Comparison of ENCODE assay signal across 9 mouse cellular contexts in the genomic region with DNA sequence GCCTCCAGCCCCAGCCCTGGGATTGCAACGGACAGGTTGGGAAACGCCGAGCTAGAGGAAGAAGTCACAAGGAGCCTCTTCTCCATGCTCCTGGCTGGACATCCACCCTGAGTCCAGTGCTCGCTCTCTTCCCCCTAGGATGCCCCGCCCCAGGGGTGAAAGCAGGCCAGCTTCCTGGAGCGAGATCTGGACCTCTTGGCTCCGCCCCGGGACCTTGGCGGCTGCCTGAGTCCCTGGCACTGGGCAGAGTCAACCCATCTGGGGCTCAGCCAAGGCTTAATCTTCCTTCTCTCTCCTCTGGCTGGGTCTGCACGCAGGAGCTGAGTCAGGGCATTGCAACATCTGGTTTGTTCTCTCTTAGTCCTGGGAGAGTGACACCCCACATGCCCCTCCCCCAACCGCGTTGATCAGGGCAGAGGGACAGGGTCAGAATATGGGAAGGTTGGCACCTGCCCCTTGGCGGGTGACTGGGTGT. TPM values are rescaled to one million over a fixed set of nuclear protein-coding genes. Genes with fewer than 3 reads are reported as not detected.
DNase-seq lines count a peak whose midpoint lies in the region; ATAC-seq and TF ChIP-seq lines count a peak whose summit lies in the region.
"Had no signal": no experiment of that assay in that cellular context is flagged by ENCODE, and none has a peak within 500 bp of the region (broad histone marks: within the 10 kb centered on the region; RNA-seq: fewer than 3 reads in every experiment).

No protein-coding gene starts in this region.

- no peak for TF ChIP-seq RAD21 in CH12.LX (IDR thresholded peaks at IDR 0.05; ENCODE audit: low read depth, low read length)

- H3K36me3 ChIP-seq in CH12.LX (replicated peaks in 1 of 2; ENCODE audit: control insufficient read depth in 1 of 2, insufficient read depth in 1 of 2, low read length in 1 of 2), result no peaks in the 10 kb centered on the region
- no peaks in the 10 kb centered on the region for H3K36me3 ChIP-seq in liver, embryonic 14.5 days (replicated peaks; ENCODE audit: control insufficient read depth, insufficient read depth, low read depth)
- H3K36me3 ChIP-seq: embryonic facial prominence, embryonic 12.5 days; neural tube, embryonic 13.5 days had no signal

- 18% methylated on average over 13 of the region's 13 CpGs for WGBS in liver, embryonic 14.5 days (ENCODE audit: insufficient replicate concordance)

- peak; percentile 70 for ATAC-seq in liver, embryonic 14.5 days (ENCODE audit: insufficient read depth)

- 0 out of 2 replicates have a peak overlapping the region, but pooled peaks have one; percentile 4 for H3K4me2 ChIP-seq in CH12.LX (ENCODE audit: insufficient read depth, low read depth, poor library complexity, severe bottlenecking)
- peak overlapping the region; percentile 6; the same call in 1 of the 2 replicates for H3K4me2 ChIP-seq in liver, embryonic 14.5 days (ENCODE audit: low read depth)
- H3K4me2 ChIP-seq: embryonic facial prominence, embryonic 12.5 days; neural tube, embryonic 13.5 days had no signal

- H3K79me2 ChIP-seq in CH12.LX (replicated peaks; ENCODE audit: control insufficient read depth, extremely low read depth, insufficient read depth, poor library complexity, severe bottlenecking), result no peaks in the 10 kb centered on the region

- H3K27ac ChIP-seq in CH12.LX (ENCODE audit: insufficient read depth, low read depth), result peak overlapping the region; percentile 3; the same call in 1 of the 2 replicates
- no peak overlapping the region for H3K27ac ChIP-seq in liver, embryonic 14.5 days
- H3K27ac ChIP-seq: embryonic facial prominence, embryonic 12.5 days; neural tube, embryonic 13.5 days had no signal

- H3K9me3 ChIP-seq in CH12.LX (replicated peaks; ENCODE audit: low read length), result peaks cover 9% of the 10 kb centered on the region
- H3K9me3 ChIP-seq in liver, embryonic 14.5 days (ENCODE audit: control insufficient read depth, low read length), result no peaks in the 10 kb centered on the region
- H3K9me3 ChIP-seq: embryonic facial prominence, embryonic 12.5 days; neural tube, embryonic 13.5 days had no signal

- TF ChIP-seq POLR2A in CH12.LX (IDR thresholded peaks at IDR 0.05; ENCODE audit: low read depth, low read length), result peak; percentile 38; the same call in 1 of the 2 replicates

- in situ Hi-C loops in CH12.LX (cut with MboI; ENCODE audit: low pct_ligation_motif_present, low pct_unique_long_range_greater_than_20kb, low sequenced_read_pairs), result no loop called here

- dilution Hi-C loops in CH12.LX (cut with MboI; ENCODE audit: extremely low pct_ligation_motif_present, extremely low pct_unique_long_range_greater_than_20kb, low sequenced_read_pairs), result no loop called here

- peaks cover 17 to 19% of the 10 kb centered on the region in 2 experiments for H3K4me1 ChIP-seq in CH12.LX (ENCODE audit: control insufficient read depth in 1 of 2, insufficient read depth in 2 of 2)
- peaks cover 0 to 5% of the 10 kb centered on the region in 2 experiments; a peak in 2 of 4 replicates for H3K4me1 ChIP-seq in liver, embryonic 14.5 days (replicated peaks; ENCODE audit: control insufficient read depth in 2 of 2, insufficient read depth in 2 of 2, low read length in 1 of 2)
- H3K4me1 ChIP-seq: neural tube, embryonic 13.5 days had no signal

- DNase-seq in 3T3-L1 (ENCODE audit: low read depth, low spot score), result peak; percentile 98
- DNase-seq in CH12.LX (ENCODE audit: extremely low read depth), result no peak
- DNase-seq in fibroblast of lung, adult 2 months (ENCODE audit: low read depth), result peak; percentile 96
- peak; percentile 90 for DNase-seq in heart, postnatal 4 days
- DNase-seq in liver, embryonic 14.5 days (ENCODE audit: low read depth in 3 of 3, low spot score in 3 of 3), result no peak
- DNase-seq in skeletal muscle tissue, adult 2 months (ENCODE audit: low read depth, low spot score), result peak; percentile 94
- DNase-seq in embryo, embryonic 11 days, result no peak

- no peaks in the 10 kb centered on the region for H3K27me3 ChIP-seq in CH12.LX (replicated peaks)
- no peaks in the 10 kb centered on the region for H3K27me3 ChIP-seq in liver, embryonic 14.5 days (ENCODE audit: control insufficient read depth, insufficient read depth, low read length)
- H3K27me3 ChIP-seq: embryonic facial prominence, embryonic 12.5 days; neural tube, embryonic 13.5 days had no signal

- H3K9ac ChIP-seq in CH12.LX (ENCODE audit: insufficient read depth, low read depth), result 0 out of 2 replicates have a peak overlapping the region, but pooled peaks have one; percentile 1
- no peak overlapping the region for H3K9ac ChIP-seq in liver, embryonic 14.5 days (replicated peaks)
- H3K9ac ChIP-seq: embryonic facial prominence, embryonic 12.5 days; neural tube, embryonic 13.5 days had no signal

- no peak for TF ChIP-seq EP300 in CH12.LX (IDR thresholded peaks at IDR 0.05; ENCODE audit: low read length)
- TF ChIP-seq EP300 in liver, embryonic 14.5 days (IDR thresholded peaks at IDR 0.05; ENCODE audit: low read depth), result no peak

- no peak for TF ChIP-seq CTCF in CH12.LX (conservative IDR thresholded peaks at IDR 0.05 in 1 of 2, IDR thresholded peaks at IDR 0.05 in 1 of 2; ENCODE audit: low read depth in 2 of 2, low read length in 2 of 2)
- TF ChIP-seq CTCF in liver, embryonic 14.5 days (IDR thresholded peaks at IDR 0.05; ENCODE audit: low read depth), result no peak

- no peak overlapping the region for H3K4me3 ChIP-seq in CH12.LX (replicated peaks in 1 of 3; ENCODE audit: low read depth in 2 of 3, low read length in 2 of 3, poor library complexity in 1 of 3)
- H3K4me3 ChIP-seq in liver, embryonic 14.5 days (ENCODE audit: insufficient read depth in 1 of 2, low read depth in 2 of 2, low read length in 2 of 2), result no peak overlapping the region
- H3K4me3 ChIP-seq: embryonic facial prominence, embryonic 12.5 days; neural tube, embryonic 13.5 days had no signal

TF ChIP-seq in CH12.LX, 34 proteins besides CTCF, POLR2A, EP300 and RAD21:
- 0 out of 2 replicates have a peak, but pooled peaks have one; percentile 54 for TF ChIP-seq CHD2 (IDR thresholded peaks at IDR 0.05; ENCODE audit: low read length)
- no peak for TF ChIP-seq KAT2A (IDR thresholded peaks at IDR 0.05; ENCODE audit: insufficient replicate concordance, low read length)
- peak; percentile 44 for TF ChIP-seq ELF1 (IDR thresholded peaks at IDR 0.05; ENCODE audit: low read depth, low read length)
- 0 out of 2 replicates have a peak, but pooled peaks have one; percentile 5 for TF ChIP-seq BHLHE40 (IDR thresholded peaks at IDR 0.05; ENCODE audit: low read depth, low read length)

RNA-seq across cellular contexts. Expression of a gene that starts 8.1 kb away (rescaled TPM):
- total RNA-seq in CH12.LX (2012; rRNA removed) (15.8 and 18.8 TPM in 2 replicates), CH12.LX (2014; rRNA removed) (3.2 and 3.8 TPM in 2 replicates)
- polyA plus RNA-seq in CH12.LX (2012; ENCODE audit: insufficient read length, low read depth), result 17.9 and 25.2 TPM in 2 replicates
- total RNA-seq in heart, postnatal 4 days (2021), result 1 to 10 TPM; 4.0 TPM
- polyA plus RNA-seq in liver, embryonic 14.5 days (2012; rRNA removed), result 2.7 and 3.1 TPM in 2 replicates
- 3.5 and 3.8 TPM in 2 replicates for polyA plus RNA-seq in liver, embryonic 14.5 days (2014; fragmentation: Nextera tagmentation; extraction: Ambion mirVana)

RNA-seq across cellular contexts. Expression of a gene that starts 21.1 kb away (rescaled TPM):
- total RNA-seq in CH12.LX (2012; rRNA removed), result 0.59 TPM in 1 of 2 replicates, not detected in the other
- not detected in 2 replicates for total RNA-seq in CH12.LX (2014; rRNA removed)
- 4.1 and 4.3 TPM in 2 replicates for polyA plus RNA-seq in CH12.LX (2012; ENCODE audit: insufficient read length, low read depth)
- not detected for total RNA-seq in heart, postnatal 4 days (2021)
- polyA plus RNA-seq in liver, embryonic 14.5 days (2012; rRNA removed), result not detected in 2 replicates
- not detected in 2 replicates for polyA plus RNA-seq in liver, embryonic 14.5 days (2014; fragmentation: Nextera tagmentation; extraction: Ambion mirVana)

RNA-seq across cellular contexts. Expression of a gene that starts 30.4 kb away (rescaled TPM):
- total RNA-seq in CH12.LX (2012; rRNA removed) (2.5 and 3.2 TPM in 2 replicates), CH12.LX (2014; rRNA removed) (0.88 and 1.1 TPM in 2 replicates)
- 6.8 and 7.7 TPM in 2 replicates for polyA plus RNA-seq in CH12.LX (2012; ENCODE audit: insufficient read length, low read depth)
- total RNA-seq in heart, postnatal 4 days (2021), result under 1 TPM in 1 of 2 experiments, not detected in 1; 0.38 TPM
- polyA plus RNA-seq in liver, embryonic 14.5 days (2012; rRNA removed), result 0.04 TPM in 1 of 2 replicates, not detected in the other
- polyA plus RNA-seq in liver, embryonic 14.5 days (2014; fragmentation: Nextera tagmentation; extraction: Ambion mirVana), result 0.08 TPM in 1 of 2 replicates, not detected in the other
- polyA plus RNA-seq: embryonic facial prominence, embryonic 12.5 days had no signal

RNA-seq across cellular contexts. Expression of a gene that starts 34.1 kb away (rescaled TPM):
- 30.8 and 38.9 TPM in 2 replicates for total RNA-seq in CH12.LX (2012; rRNA removed)
- total RNA-seq in CH12.LX (2014; rRNA removed), result 6.4 and 7.2 TPM in 2 replicates
- 12.7 and 13.4 TPM in 2 replicates for polyA plus RNA-seq in CH12.LX (2012; ENCODE audit: insufficient read length, low read depth)
- total RNA-seq in heart, postnatal 4 days (2021), result not detected
- polyA plus RNA-seq in liver, embryonic 14.5 days (2012; rRNA removed), result 0.95 and 1.2 TPM in 2 replicates
- polyA plus RNA-seq in liver, embryonic 14.5 days (2014; fragmentation: Nextera tagmentation; extraction: Ambion mirVana), result 1.1 and 1.3 TPM in 2 replicates
- polyA plus RNA-seq: neural tube, embryonic 13.5 days had no signal

RNA-seq across cellular contexts. Expression of a gene that starts 57.0 kb away (rescaled TPM):
- total RNA-seq in CH12.LX (2012; rRNA removed) (0.04 and 0.08 TPM in 2 replicates), CH12.LX (2014; rRNA removed) (not detected in 2 replicates)
- not detected in 2 replicates for polyA plus RNA-seq in CH12.LX (2012; ENCODE audit: insufficient read length, low read depth)
- total RNA-seq in heart, postnatal 4 days (2021), result not detected
- polyA plus RNA-seq in liver, embryonic 14.5 days (2012; rRNA removed), result 0.01 TPM in 1 of 2 replicates, not detected in the other
- not detected in 2 replicates for polyA plus RNA-seq in liver, embryonic 14.5 days (2014; fragmentation: Nextera tagmentation; extraction: Ambion mirVana)
- polyA plus RNA-seq: embryonic facial prominence, embryonic 12.5 days; neural tube, embryonic 13.5 days had no signal

Comparison
In these comparisons a context has a peak if more than half of its experiments do, and no peak if none do; other contexts are left out.
1. DNase-seq: peak in 3T3-L1 (single experiment), fibroblast of lung, adult 2 months (single experiment), heart, postnatal 4 days (single experiment) and skeletal muscle tissue, adult 2 months (single experiment); none in CH12.LX (single experiment), liver, embryonic 14.5 days (0 of 3) and embryo, embryonic 11 days (single experiment).